Mouse (Mus musculus) liver, postnatal 0 days (tissue): ENCODE measurements around the gene Arl8a.

Experiments used
- CTCF ChIP-seq: sonication (generic); IDR thresholded peaks from 2 replicates; pipeline ENCODE4 v1.5.1; 2016; ENCODE audit warnings: antibody characterized with exemption, low read depth
- EP300 ChIP-seq: IDR thresholded peaks from 2 replicates; pipeline ENCODE4 v1.6.1; 2016; ENCODE audit warnings: antibody characterized with exemption, low read depth, mild to moderate bottlenecking

DNA sequence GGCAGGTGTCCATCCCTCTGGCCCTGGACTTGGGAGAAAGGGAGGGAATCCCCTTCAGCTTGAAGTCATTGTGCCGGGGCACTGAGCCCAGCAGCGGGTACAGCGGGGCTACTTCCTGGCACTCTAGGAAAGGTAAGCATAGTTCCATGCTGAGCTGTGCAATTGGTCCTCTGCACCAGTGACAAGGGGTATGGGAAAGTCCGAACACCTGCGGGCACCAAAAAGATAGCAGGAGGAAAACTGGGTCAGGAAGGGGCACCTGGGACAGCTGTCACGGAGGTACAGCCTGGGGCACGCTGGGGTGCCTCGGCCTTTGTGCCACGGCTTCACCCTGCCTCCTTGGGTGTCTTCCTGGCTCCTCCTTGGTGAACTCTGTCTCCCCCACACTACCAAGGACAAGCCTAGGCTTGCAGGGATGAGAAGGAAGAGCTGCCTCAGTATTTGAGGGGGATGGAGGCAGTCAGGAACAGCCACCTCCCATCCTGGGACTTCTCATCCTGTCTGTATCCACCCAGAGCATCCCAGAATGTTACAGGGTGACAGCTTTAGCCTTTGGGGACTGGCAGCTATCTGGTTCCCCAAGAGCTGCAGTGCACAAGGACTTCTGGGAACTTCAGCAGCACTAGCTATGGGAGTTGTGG, 17.0 kb upstream of the Arl8a start:
- TF ChIP-seq CTCF (no peak), EP300 (no peak)
